Mouse (Mus musculus) kidney, adult 2 months (tissue): Measurements from ENCODE around the gene Nudt2.

Experiments
- CTCF ChIP-seq: fragments of 200-500 bp; conservative IDR thresholded peaks from 2 replicates; pipeline ENCODE4 v1.5.1; 2011; ENCODE audit warnings: low read depth, mild to moderate bottlenecking, control low read depth, low read length, moderate library complexity, mixed read lengths; ENCODE audit not compliant: insufficient read depth, insufficient read length
- POLR2A ChIP-seq: fragments of 200-500 bp; IDR thresholded peaks from one replicate; pipeline ENCODE4 v1.6.1; 2011; ENCODE audit warnings: low read depth, low read length, control low read depth

GRCm38 (mm10) chr4:41480254-41480653 is 15.3 kb downstream of the Nudt2 start:
- TF ChIP-seq POLR2A: no peak
- TF ChIP-seq CTCF: no peak
